Mouse (Mus musculus): ENCODE measurements around the gene Ets1.

The Ets1 gene

DNA sequence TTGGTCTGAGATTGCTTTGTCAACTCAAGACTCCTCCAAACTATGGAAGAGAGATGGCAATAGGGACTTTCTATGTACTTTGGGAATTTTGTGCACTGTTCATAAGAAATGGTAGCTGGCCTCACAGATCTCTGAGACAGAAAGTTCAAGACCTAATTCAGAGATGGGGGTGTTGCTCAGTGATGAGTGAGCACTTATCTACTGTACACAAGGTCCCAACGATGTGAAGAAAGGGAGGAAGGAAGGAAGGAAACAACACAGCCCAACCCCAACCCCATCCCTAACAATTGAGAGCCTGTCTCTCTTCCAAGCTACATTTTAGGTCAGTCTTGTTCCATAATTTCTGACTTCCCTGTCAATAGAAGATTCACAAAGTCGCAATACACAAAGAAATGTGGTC lies 125.3 kb downstream of the Ets1 start:
- DNase-seq (ENCODE audit: low spot score), result no peak

DNA sequence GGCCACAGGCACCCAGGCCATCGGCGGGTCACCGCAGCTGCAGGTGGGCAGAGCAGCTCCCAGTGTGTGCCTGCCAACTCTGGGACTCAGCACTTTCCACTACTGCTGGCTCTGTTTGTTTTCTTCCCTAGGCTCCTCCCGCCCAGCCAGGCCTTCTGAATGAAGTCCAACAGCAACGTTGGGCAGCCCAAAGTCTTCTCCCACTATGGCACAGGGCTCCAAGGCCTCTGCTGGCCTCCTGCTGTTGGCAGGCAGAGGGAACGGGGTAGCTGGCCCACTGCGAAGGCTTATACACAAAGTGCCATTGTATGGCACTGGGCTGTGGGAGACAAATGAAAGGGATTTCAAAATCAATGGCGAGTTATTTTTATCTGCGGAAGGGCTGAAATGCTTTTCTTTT lies 128.4 kb downstream of the Ets1 start:
- peak; percentile 34 for DNase-seq (ENCODE audit: low spot score)

DNA sequence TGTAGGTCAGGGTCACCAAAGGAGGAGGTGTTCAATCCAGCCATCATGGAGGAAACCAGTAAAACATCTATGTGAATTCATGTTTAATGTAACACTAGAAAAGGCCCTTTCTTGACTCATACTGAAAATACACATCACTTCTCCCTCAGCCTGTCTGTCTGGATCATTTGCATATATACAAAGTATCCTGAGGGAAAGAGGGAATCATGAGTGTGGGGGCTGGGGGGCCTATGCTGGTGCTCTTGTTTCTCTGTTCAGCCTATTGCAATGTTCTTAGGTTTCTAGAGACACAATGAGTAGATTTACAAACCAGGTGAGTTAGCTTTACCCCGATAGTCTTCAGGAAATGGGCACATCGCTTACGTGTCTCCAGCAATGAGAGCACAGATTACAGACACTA lies 129.1 kb downstream of the Ets1 start:
- no peak for DNase-seq (ENCODE audit: low spot score)

DNA sequence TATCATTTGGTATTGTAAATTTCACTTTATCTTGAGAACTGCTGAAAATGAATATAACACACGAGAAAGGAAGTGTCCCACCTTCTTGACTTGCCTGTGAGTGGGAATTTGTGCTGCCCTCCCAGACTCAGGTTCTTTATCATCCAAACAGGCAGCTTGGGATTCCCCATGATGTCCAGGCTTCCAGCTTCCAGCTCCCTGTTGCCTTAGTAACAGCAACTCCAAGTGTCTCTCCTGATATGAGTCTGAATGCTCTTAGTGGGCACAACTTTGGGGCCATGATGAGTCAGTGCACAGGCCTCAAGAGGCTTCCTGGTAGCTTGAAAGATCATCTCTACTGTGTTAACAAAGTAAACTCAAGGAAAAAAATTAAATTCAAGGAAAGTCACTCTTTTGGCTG lies 142.8 kb downstream of the Ets1 start:
- DNase-seq (ENCODE audit: low spot score), result no peak

DNA sequence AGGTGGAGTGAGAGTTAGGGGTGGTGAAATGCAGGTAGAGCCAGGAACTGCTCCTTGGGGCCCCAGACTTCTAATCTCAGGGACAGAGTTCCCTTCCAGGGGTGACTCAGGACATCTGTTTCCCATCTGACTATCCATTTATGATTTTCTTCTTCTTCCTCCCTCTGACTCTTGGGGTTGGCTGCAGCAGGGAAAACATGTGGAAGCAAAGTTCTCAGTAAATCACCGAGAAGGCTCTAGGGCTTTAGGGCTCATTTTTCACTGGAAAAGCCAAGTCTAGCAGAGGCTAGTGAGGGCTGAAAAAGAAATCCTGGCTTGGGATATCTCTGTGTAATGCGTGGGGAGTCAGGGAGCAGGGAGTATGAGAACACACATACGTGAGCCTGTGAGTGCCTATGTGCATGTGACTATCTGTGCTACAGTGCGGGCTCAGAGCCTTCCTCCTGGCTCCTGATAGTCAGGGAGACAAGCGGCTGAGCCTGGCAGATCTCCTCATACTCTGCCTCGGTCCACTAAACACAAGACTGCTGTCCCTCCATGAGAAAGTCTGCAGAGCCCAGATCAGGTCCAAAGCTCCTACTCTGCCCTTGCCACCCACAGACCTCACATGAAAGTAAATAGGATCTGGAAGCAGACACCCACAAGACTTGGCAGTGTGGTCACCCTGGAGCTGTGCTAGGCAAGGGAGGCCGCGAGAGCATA lies 146.5 kb downstream of the Ets1 start:
- no peak for DNase-seq (ENCODE audit: low spot score)

DNA sequence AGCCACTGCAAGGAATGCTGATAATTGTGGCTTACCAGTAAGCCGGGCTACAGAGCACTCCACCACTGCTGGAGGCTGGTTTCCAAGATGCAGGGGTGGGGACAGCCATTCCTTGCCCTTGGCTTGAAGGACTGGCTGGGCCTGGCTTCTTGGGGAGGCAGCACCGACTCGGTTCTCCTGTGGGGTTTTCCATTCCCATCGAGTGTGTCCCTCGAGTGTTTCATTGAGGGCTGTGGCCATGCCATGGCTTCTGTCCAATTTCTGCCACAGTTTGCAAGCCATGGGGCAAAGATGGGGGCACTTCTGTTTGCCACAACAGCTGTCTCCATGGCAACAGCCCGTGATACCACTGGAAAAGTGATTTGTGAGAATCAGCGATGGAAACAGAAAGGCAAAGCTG lies 151.1 kb downstream of the Ets1 start:
- DNase-seq (ENCODE audit: low spot score), result no peak

DNA sequence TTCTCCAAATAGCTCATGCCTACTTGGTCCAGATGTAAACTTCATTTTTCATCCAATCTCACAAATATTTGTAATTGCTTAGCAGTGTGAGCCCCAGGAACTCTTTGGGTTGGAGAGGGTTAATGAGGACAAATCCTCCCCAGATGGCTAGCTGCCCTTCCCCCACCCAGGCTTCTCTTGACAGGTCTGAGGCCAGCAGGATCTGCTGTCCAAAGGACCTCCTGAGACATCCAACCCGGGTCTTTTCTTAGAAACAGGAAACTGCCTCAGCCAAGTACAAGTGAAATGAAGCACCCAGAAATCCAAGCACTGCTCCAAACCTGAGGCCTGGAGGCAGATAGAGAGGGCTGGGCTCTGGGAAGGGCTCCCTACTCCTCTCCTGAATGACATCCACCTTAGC lies 151.6 kb downstream of the Ets1 start:
- no peak for DNase-seq (ENCODE audit: low spot score)

DNA sequence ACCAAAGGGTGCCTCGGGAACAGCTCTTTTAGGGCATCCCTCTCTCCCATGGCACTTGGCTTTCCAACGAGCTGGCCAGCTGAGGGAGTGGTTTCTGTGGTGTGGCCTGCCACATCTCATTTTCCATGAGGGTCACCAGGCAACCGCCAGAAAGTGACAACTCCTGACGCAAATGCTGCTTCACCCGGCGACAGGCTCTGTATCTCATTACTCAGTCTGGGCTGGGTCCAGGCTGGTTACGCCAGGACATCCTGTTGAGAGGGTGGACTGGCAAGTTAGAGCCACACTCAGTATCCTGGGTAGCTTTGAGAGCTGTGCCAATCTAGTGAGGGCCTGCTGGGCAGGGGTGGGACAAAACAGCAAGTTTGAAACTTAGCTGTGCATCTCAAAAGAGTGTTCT lies 153.3 kb downstream of the Ets1 start:
- no peak for DNase-seq (ENCODE audit: low spot score)

DNA sequence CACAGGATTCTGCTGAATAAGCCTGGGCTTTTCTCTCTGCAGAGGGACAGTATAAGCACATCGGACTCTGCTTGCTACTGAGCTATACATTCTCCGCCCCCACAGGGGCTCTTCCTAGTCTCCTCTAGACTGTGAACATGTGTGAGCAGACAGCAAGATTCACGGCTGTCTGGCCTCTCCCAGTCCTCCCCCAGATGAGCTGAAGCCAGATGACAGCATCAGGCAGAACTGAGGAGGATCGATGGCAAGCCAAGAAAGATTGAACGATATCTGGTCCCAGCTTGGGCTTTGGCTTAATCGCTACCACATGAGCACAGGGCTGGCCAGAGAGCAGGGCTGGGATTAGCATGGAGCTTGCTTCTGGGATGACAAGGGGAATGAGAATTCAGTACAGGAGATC lies 155.7 kb downstream of the Ets1 start:
- DNase-seq (ENCODE audit: low spot score), result no peak

DNA sequence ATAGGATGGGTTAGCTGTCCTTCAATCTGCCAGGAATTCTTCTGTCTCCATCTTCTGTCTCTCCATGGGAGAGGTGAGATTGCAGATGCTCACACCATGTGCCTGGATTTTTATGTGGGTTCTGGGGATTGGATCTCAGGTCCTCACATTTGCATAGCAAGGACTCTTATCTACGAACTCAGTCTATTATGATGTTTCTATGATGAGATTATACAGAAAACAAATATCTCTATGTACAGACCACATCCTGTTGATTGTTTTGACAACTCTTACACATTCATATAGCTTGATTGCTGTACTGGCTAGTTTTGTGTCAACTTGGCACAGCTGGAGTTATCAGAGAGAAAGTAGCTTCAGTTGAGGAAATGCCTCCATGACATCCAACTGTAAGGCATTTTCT lies 162.2 kb downstream of the Ets1 start:
- DNase-seq (ENCODE audit: low spot score), result no peak

DNA sequence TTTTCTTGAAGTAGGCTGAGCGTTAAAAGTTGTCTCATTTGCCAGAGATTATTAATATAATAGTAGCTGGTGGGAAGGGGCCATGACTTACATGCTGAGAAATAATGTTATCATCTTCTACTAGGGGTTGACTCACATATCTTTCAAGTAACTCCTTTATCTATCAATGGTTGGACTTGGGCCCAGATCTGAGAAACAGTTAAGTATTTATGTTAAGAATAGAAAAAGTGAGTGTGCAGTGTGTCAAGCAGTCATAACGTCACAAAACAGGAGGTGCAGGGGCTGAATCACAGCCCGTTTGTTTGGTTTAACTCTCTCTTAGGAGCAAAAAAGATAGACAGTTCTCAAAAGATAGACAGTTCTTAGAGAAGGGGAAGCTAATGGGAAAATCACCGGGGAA lies 170.1 kb downstream of the Ets1 start:
- no peak for DNase-seq (ENCODE audit: low spot score)
